Mouse (Mus musculus) liver, embryonic 15.5 days (tissue): ENCODE results near the gene Zfp772. TPM values are rescaled to one million over a fixed set of nuclear protein-coding genes. Genes with fewer than 3 reads are reported as not detected.
"Not testable (repeated sequence)": the region's sequence is repeated elsewhere in the genome, so short reads cannot be mapped to it uniquely, and the experiment has no call there.

Experiments used
- ATAC-seq: fragments of 200-750 bp; cut with Nextera tagmentation; 2 replicates; pipeline ENCODE4 v1.8.0; 2017; ENCODE audit warnings: moderate number of reproducible peaks, mild to moderate bottlenecking, moderate library complexity; ENCODE audit not compliant: insufficient read depth
- H3K27ac ChIP-seq: fragments of 300-500 bp; sonication (generic); replicated peaks from 2 replicates; pipeline ENCODE4 v1.5.1; 2015; ENCODE audit warnings: mild to moderate bottlenecking, inconsistent platforms
- H3K27me3 ChIP-seq: fragments of 300-500 bp; sonication (generic); 2 replicates; pipeline ENCODE4 v1.6.1; 2015; ENCODE audit warnings: mild to moderate bottlenecking, inconsistent platforms
- H3K36me3 ChIP-seq: fragments of 300-500 bp; sonication (generic); replicated peaks from 2 replicates; pipeline ENCODE4 v1.6.1; 2015; ENCODE audit warnings: moderate library complexity, mild to moderate bottlenecking, inconsistent platforms
- H3K4me1 ChIP-seq: fragments of 300-500 bp; sonication (generic); replicated peaks from 2 replicates; pipeline ENCODE4 v1.6.1; 2015; ENCODE audit warnings: inconsistent platforms
- H3K4me2 ChIP-seq: fragments of 300-500 bp; sonication (generic); 2 replicates; pipeline ENCODE4 v1.6.1; 2015; ENCODE audit warnings: moderate library complexity, mild to moderate bottlenecking, inconsistent platforms
- H3K4me3 ChIP-seq: fragments of 300-500 bp; sonication (generic); replicated peaks from 2 replicates; pipeline ENCODE4 v1.5.1; 2015; ENCODE audit warnings: mild to moderate bottlenecking, inconsistent platforms
- H3K9ac ChIP-seq: fragments of 300-500 bp; sonication (generic); 2 replicates; pipeline ENCODE4 v1.6.1; 2015; ENCODE audit warnings: moderate library complexity, mild to moderate bottlenecking, inconsistent platforms
- H3K9me3 ChIP-seq: fragments of 300-500 bp; sonication (generic); replicated peaks from 2 replicates; pipeline ENCODE4 v1.6.1; 2016; ENCODE audit warnings: inconsistent platforms
- WGBS: fragments of 180-500 bp; shearing (Covaris S2); methylation state at CpG from one replicate; pipeline ENCODE4 v1.1.7; 2015; ENCODE audit warnings: mixed read lengths; ENCODE audit not compliant: insufficient replicate concordance; 5-methylcytosine and 5-hydroxymethylcytosine counted together
- polyA plus RNA-seq: library from polyadenylated mRNA; unstranded; fragments of >200 nt; fragmentation: Nextera tagmentation; extraction: Ambion mirVana; gene quantifications from 2 replicates; pipeline ENCODE4 v1.2.1, GENCODE M21; 2015

The Zfp772 gene
- polyA plus RNA-seq: 0.97 and 1.2 TPM in 2 replicates

DNA sequence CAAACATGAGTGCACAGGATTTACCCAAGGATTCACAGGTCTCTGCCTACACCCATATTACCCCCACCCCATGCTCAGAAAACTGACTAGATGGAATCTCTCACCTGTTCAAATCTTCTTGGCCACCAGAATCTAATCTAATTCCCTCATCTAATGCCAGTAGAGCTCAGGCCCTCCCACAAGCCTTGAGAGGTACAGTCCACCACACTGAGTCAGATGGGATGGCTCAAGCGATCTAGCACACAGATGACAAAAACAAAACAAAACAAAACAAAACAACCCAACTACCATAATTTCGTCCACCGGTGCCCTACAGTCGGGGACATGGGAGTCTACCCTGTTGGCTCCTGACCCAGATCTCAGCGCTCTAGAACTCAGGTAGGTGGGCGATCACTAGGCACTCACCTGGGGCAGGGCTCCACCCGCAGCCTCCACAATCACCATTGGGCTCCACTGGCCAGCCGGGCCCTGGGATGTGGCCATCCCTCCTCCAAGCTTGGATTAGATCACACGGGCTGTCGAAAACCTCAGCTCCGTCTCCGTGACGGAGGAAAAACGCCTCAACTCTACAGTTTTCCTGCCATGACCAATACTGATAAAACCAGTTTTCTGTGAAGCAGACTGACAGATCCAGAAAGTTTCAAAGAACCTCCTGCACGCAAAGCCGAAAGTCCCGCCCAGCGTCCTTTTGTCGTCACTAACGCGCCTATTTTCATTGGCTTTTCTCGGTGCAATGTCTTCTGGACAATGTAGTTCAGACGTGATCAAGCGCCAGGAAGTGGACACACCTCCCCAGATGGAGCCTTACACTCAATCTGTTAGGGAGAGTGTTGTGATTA, at the start of gene Zfp772:
Gene Zfp772, minus strand, starts transcription at position 686 of the 839 bp plus-strand sequence.
- peak within 1 kb of the TSS; percentile 27; the same call in 1 of the 2 replicates for H3K9ac ChIP-seq

GRCm38 (mm10) chr7:7247228-7247627, 37.4 kb upstream of the Zfp772 start, which contains the start of gene Vmn2r29:
TSS of gene Vmn2r29 (minus strand) at chr7:7247328.
- ATAC-seq, H3K4me3 ChIP-seq, H3K4me1 ChIP-seq, H3K36me3 ChIP-seq, H3K27ac ChIP-seq, H3K9ac ChIP-seq, H3K27me3 ChIP-seq, H3K9me3 ChIP-seq, H3K4me2 ChIP-seq: not testable (repeated sequence)
- WGBS: no CpG with 5 or more reads among the region's 1 CpGs

More for the DNA sequence above, at the start of gene Zfp772:
- ATAC-seq, H3K27ac ChIP-seq, H3K36me3 ChIP-seq, H3K4me1 ChIP-seq, H3K9me3 ChIP-seq, H3K27me3 ChIP-seq: not testable (repeated sequence)
- WGBS: 2% methylated on average over 24 of the region's 24 CpGs
- H3K4me2 ChIP-seq: peak within 1 kb of the TSS; percentile 67
- H3K4me3 ChIP-seq: peak within 1 kb of the TSS; percentile 58

- H3K4me2 ChIP-seq: peak overlapping the region; percentile 60
- H3K36me3 ChIP-seq: no peaks in the 10 kb centered on the region
- H3K4me1 ChIP-seq: 0 out of 2 replicates have a peak, but pooled peaks cover 8% of the 10 kb centered on the region
- peak; percentile 78 for ATAC-seq
- peak overlapping the region; percentile 53 for H3K4me3 ChIP-seq
- H3K9ac ChIP-seq: no peak overlapping the region
- no peaks in the 10 kb centered on the region for H3K9me3 ChIP-seq
- H3K27me3 ChIP-seq: no peaks in the 10 kb centered on the region
- WGBS: 7% methylated on average over 18 of the region's 18 CpGs
- H3K27ac ChIP-seq: no peak overlapping the region
Observed at GRCm38 (mm10) chr7:7188191-7188942, 21.4 kb downstream of the Zfp772 start.

DNA sequence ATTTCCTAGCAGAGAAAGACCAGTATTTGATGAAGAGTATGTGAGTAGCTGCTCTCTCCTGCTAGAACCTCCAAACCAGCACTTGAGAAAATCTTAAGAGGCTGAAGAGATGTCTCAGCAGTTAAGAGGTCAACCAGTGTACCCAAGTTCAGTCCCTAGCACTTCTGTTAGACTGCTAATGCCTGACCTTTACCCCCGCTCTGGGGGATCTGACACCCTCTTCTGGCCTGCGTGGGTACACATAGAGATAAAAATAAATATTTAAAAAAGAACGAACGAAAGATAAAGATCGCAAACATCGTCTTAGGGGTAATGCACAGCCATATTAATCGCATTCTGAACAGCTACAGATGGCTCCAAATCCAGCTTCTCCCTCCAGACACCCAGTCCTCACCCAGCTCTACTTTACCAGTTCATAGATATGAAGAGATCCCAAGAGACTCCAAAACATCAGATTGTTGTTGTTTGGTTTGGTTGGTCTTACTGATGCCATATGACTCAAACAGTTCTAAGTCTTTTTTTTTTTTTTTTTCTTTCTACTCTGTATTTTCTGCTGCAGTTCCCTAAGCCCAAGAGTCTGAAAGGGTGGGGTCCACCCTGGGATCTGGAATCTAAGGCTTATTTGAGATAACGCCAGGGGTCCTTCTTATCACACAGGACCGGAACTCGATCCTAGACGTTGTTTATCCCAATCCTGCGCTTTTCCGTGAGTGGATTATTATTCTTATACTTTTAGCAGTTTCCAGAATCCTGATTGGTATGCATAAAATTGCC, 22.2 kb downstream of the Zfp772 start:
- no peak overlapping the region for H3K9ac ChIP-seq

GRCm38 (mm10) chr7:7185897-7186296, 23.9 kb downstream of the Zfp772 start:
- Histone ChIP-seq H3K36me3 (peaks cover 12% of the 10 kb centered on the region; the same call in 1 of the 2 replicates), H3K4me2 (no peak overlapping the region), H3K4me3 (no peak overlapping the region), H3K9me3 (no peaks in the 10 kb centered on the region), H3K27ac (no peak overlapping the region), H3K9ac (no peak overlapping the region), H3K27me3 (no peaks in the 10 kb centered on the region), H3K4me1 (0 out of 2 replicates have a peak, but pooled peaks cover 8% of the 10 kb centered on the region)
- 63% methylated on average over 1 of the region's 1 CpGs for WGBS
- no peak for ATAC-seq

More for the DNA sequence above, 22.2 kb downstream of the Zfp772 start:
- Histone ChIP-seq H3K4me2 (peak overlapping the region; percentile 60), H3K9me3 (no peaks in the 10 kb centered on the region), H3K36me3 (no peaks in the 10 kb centered on the region), H3K27ac (no peak overlapping the region), H3K4me3 (peak overlapping the region; percentile 53), H3K4me1 (0 out of 2 replicates have a peak, but pooled peaks cover 8% of the 10 kb centered on the region), H3K27me3 (no peaks in the 10 kb centered on the region)
- 20% methylated on average over 13 of the region's 13 CpGs for WGBS
- ATAC-seq: peak; percentile 31; the same call in 1 of the 2 replicates

- Histone ChIP-seq H3K36me3 (no peaks in the 10 kb centered on the region), H3K4me1 (peaks cover 6% of the 10 kb centered on the region), H3K9me3 (no peaks in the 10 kb centered on the region), H3K4me2 (peak within 1 kb of the TSS; percentile 69), H3K4me3 (peak within 1 kb of the TSS; percentile 65), H3K27me3 (no peaks in the 10 kb centered on the region), H3K9ac (peak within 1 kb of the TSS; percentile 52), H3K27ac (no peak within 1 kb of the TSS)
- 1% methylated on average over 26 of the region's 26 CpGs for WGBS
- peak; percentile 79 for ATAC-seq
Observed at GRCm38 (mm10) chr7:7171227-7172147, 38.3 kb downstream of the Zfp772 start, which contains the start of gene Zfp418. TSS of gene Zfp418 (plus strand) at chr7:7171330.

Other genes with a start within 250 kb of the Zfp772 start
- gene Aurkc, start 214.7 kb downstream of the Zfp772 start, polyA plus RNA-seq: not detected in 2 replicates
- gene Zfp954, start 88.5 kb downstream of the Zfp772 start, polyA plus RNA-seq: 3.5 and 4.7 TPM in 2 replicates
- 0.20 and 0.35 TPM in 2 replicates for gene Zfp773, start 73.2 kb downstream of the Zfp772 start, polyA plus RNA-seq
- gene Zfp418, start 38.7 kb downstream of the Zfp772 start, polyA plus RNA-seq: 0.36 and 0.47 TPM in 2 replicates
- gene Vmn2r29, start 37.3 kb upstream of the Zfp772 start, polyA plus RNA-seq: not detected in 2 replicates
- gene Gm45844, start 68.3 kb upstream of the Zfp772 start, polyA plus RNA-seq: 0.16 and 0.25 TPM in 2 replicates
- 14.3 and 14.9 TPM in 2 replicates for gene Clcn4, start 90.9 kb upstream of the Zfp772 start, polyA plus RNA-seq
- gene Vmn2r30, start 127.6 kb upstream of the Zfp772 start, polyA plus RNA-seq: not detected in 2 replicates
- gene Gm45783, start 164.6 kb upstream of the Zfp772 start, polyA plus RNA-seq: not detected in 2 replicates
- not detected in 2 replicates for gene Vmn2r31, start 189.7 kb upstream of the Zfp772 start, polyA plus RNA-seq